Mouse (Mus musculus) G1E (cell line): ENCODE measurements around the gene Gfra1.

ENCODE experiments used
- CTCF ChIP-seq: IDR thresholded peaks from 2 replicates; pipeline ENCODE4 v1.5.1; 2012; ENCODE audit warnings: low read depth, low read length, inconsistent platforms, mixed read lengths
- GATA1 ChIP-seq: IDR thresholded peaks from 2 replicates; pipeline ENCODE4 v1.6.1; 2012; ENCODE audit warnings: borderline replicate concordance, low read length, inconsistent platforms, mixed read lengths
- GATA2 ChIP-seq: IDR thresholded peaks from 2 replicates; pipeline ENCODE4 v1.6.1; 2012; ENCODE audit warnings: low read depth, low read length, inconsistent platforms, borderline replicate concordance
- POLR2AphosphoS5 ChIP-seq: IDR thresholded peaks from 2 replicates; pipeline ENCODE4 v1.6.1; 2012; ENCODE audit warnings: low read depth, low read length, inconsistent platforms; ENCODE audit not compliant: insufficient replicate concordance
- TAL1 ChIP-seq: conservative IDR thresholded peaks from 2 replicates; pipeline ENCODE4 v1.6.1; 2012; ENCODE audit warnings: low read depth, low read length, inconsistent platforms, mixed read lengths

DNA sequence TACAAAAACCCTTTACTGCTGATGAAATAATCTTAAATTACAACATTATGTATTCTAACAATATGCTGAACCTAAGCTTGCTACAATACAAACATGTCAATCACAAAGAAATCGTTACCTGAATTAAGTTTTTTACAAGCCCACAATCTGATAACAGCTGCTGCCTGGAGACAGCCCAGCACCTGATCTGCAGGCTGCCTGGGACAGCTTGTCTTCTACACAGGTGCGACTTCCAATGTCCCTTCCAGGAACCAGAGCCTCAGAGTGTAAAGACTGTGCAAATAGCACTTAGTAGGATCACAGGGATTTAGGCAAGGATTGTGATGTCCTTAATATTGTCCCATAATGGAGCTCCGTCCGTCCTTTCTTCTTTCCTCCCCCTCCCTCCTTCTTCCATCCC lies 204.0 kb downstream of the Gfra1 start:
- TF ChIP-seq CTCF, result no peak
- no peak for TF ChIP-seq GATA1
- TF ChIP-seq POLR2AphosphoS5, result no peak
- no peak for TF ChIP-seq TAL1
- no peak for TF ChIP-seq GATA2
